19 mouse cellular contexts compared by ENCODE assay signal in the genomic region with DNA sequence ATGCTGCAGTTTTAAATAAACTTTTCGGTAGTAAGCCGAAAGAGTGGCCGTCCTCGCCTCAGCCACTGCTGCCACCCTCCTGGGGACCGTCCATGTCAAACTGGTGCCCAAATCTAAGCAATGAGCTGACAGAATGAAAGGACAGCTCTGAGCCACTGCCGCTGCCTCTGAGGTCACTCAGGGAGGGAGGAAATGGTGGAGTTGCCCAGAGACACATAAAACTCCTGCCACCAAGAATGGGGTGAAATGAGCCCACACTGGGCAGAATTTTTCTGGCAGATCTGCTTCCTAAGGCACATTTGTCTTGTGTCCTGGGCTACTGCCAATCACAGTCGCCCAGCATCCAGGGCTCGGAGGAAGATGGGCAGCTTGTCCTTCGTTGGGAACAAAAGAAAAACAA.
DNase-seq lines count a peak whose midpoint lies in the region; ATAC-seq lines count a peak whose summit lies in the region.
"Had no signal": no experiment of that assay in that cellular context is flagged by ENCODE, and none has a peak within 500 bp of the region (broad histone marks: within the 10 kb centered on the region; RNA-seq: fewer than 3 reads in every experiment).

No protein-coding gene starts in this region.

- no peak overlapping the region for H3K27ac ChIP-seq in hindbrain, embryonic 14.5 days
- H3K27ac ChIP-seq in hindbrain, embryonic 10.5 days, result no peak overlapping the region
- no peak overlapping the region for H3K27ac ChIP-seq in midbrain, embryonic 11.5 days (ENCODE audit: low read depth, low read length)
- H3K27ac ChIP-seq in midbrain, embryonic 10.5 days (replicated peaks), result no peak overlapping the region
- 0 out of 2 replicates have a peak overlapping the region, but pooled peaks have one; percentile 1 for H3K27ac ChIP-seq in midbrain, embryonic 16.5 days (ENCODE audit: low read length)
- H3K27ac ChIP-seq: heart, adult 2 months; limb, embryonic 10.5 days; liver, embryonic 12.5 days; midbrain, embryonic 12.5 days; stomach, postnatal 0 days had no signal

- H3K27me3 ChIP-seq in hindbrain, embryonic 14.5 days (ENCODE audit: control insufficient read depth, insufficient read depth, low read length), result no peaks in the 10 kb centered on the region
- 0 out of 2 replicates have a peak, but pooled peaks cover 8% of the 10 kb centered on the region for H3K27me3 ChIP-seq in hindbrain, embryonic 10.5 days (ENCODE audit: insufficient read depth, poor library complexity, severe bottlenecking)
- no peaks in the 10 kb centered on the region for H3K27me3 ChIP-seq in midbrain, embryonic 11.5 days (ENCODE audit: control insufficient read depth, insufficient read depth, low read length)
- 0 out of 2 replicates have a peak, but pooled peaks cover 5% of the 10 kb centered on the region for H3K27me3 ChIP-seq in midbrain, embryonic 10.5 days (ENCODE audit: low read depth, poor library complexity, severe bottlenecking)
- H3K27me3 ChIP-seq in midbrain, embryonic 16.5 days (ENCODE audit: control insufficient read depth, insufficient read depth, low read depth, low read length), result no peaks in the 10 kb centered on the region
- H3K27me3 ChIP-seq: liver, embryonic 12.5 days; midbrain, embryonic 12.5 days had no signal

- ATAC-seq in cerebellum, adult (ENCODE audit: insufficient number of reproducible peaks, low FRiP score, low TSS enrichment), result no peak
- ATAC-seq in hindbrain, embryonic 14.5 days (ENCODE audit: low FRiP score), result peak; percentile 31; the same call in 1 of the 2 replicates
- ATAC-seq in midbrain, embryonic 11.5 days (ENCODE audit: low FRiP score), result no peak
- ATAC-seq in midbrain, embryonic 16.5 days, result peak; percentile 43; the same call in 1 of the 2 replicates
- ATAC-seq: liver, embryonic 12.5 days had no signal

- peak; percentile 12 for DNase-seq in cerebellum, adult 11-12 months
- DNase-seq in hindbrain, embryonic 14.5 days (ENCODE audit: low spot score), result no peak
- no peak for DNase-seq in hindbrain, embryonic 10.5 days (ENCODE audit: low spot score)
- DNase-seq in midbrain, embryonic 11.5 days (ENCODE audit: low spot score, missing footprints), result peak; percentile 79
- no peak for DNase-seq in midbrain, embryonic 10.5 days (ENCODE audit: low spot score)
- DNase-seq in ovary, adult 18-20 months (ENCODE audit: low spot score), result no peak
- DNase-seq: adrenal gland, adult 2 months; heart, adult 2 months; kidney, adult 8-10 months; kidney, postnatal 4 days; lung, embryonic 14.5 days; right cerebral cortex, postnatal 14 days; thymus, postnatal 25 days had no signal

- H3K4me2 ChIP-seq in hindbrain, embryonic 14.5 days (replicated peaks), result no peak overlapping the region
- H3K4me2 ChIP-seq in midbrain, embryonic 11.5 days, result no peak overlapping the region
- no peak overlapping the region for H3K4me2 ChIP-seq in midbrain, embryonic 16.5 days (ENCODE audit: low read length)
- H3K4me2 ChIP-seq: liver, embryonic 12.5 days; lung, embryonic 14.5 days; midbrain, embryonic 12.5 days had no signal

- H3K4me3 ChIP-seq in hindbrain, embryonic 14.5 days (replicated peaks; ENCODE audit: low read length), result no peak overlapping the region
- no peak overlapping the region for H3K4me3 ChIP-seq in hindbrain, embryonic 10.5 days
- H3K4me3 ChIP-seq in midbrain, embryonic 11.5 days (ENCODE audit: low read depth, low read length), result no peak overlapping the region
- no peak overlapping the region for H3K4me3 ChIP-seq in midbrain, embryonic 10.5 days
- no peak overlapping the region for H3K4me3 ChIP-seq in midbrain, embryonic 16.5 days (ENCODE audit: low read depth, low read length)
- H3K4me3 ChIP-seq: heart, adult 2 months; limb, embryonic 10.5 days; liver, embryonic 12.5 days; midbrain, embryonic 12.5 days had no signal

- WGBS in hindbrain, embryonic 14.5 days, result 49% methylated on average over 9 of the region's 9 CpGs
- WGBS in hindbrain, embryonic 10.5 days, result 51% methylated on average over 9 of the region's 9 CpGs
- WGBS in midbrain, embryonic 11.5 days, result 67% methylated on average over 9 of the region's 9 CpGs
- 73% methylated on average over 9 of the region's 9 CpGs for WGBS in midbrain, embryonic 10.5 days
- WGBS in midbrain, embryonic 16.5 days, result 59% methylated on average over 9 of the region's 9 CpGs

- no peak overlapping the region for H3K9ac ChIP-seq in hindbrain, embryonic 14.5 days
- H3K9ac ChIP-seq in midbrain, embryonic 11.5 days (ENCODE audit: low read length), result no peak overlapping the region
- no peak overlapping the region for H3K9ac ChIP-seq in midbrain, embryonic 16.5 days (ENCODE audit: low read depth, low read length)
- H3K9ac ChIP-seq: liver, embryonic 12.5 days; lung, embryonic 14.5 days; midbrain, embryonic 12.5 days had no signal

- H3K36me3 ChIP-seq in hindbrain, embryonic 14.5 days (replicated peaks; ENCODE audit: control insufficient read depth, insufficient read depth), result no peaks in the 10 kb centered on the region
- H3K36me3 ChIP-seq in hindbrain, embryonic 10.5 days, result no peaks in the 10 kb centered on the region
- H3K36me3 ChIP-seq in midbrain, embryonic 11.5 days (ENCODE audit: control insufficient read depth, insufficient read depth, low read length), result no peaks in the 10 kb centered on the region
- H3K36me3 ChIP-seq in midbrain, embryonic 10.5 days, result no peaks in the 10 kb centered on the region
- H3K36me3 ChIP-seq in midbrain, embryonic 16.5 days (ENCODE audit: control insufficient read depth, insufficient read depth, low read length), result no peaks in the 10 kb centered on the region
- H3K36me3 ChIP-seq: limb, embryonic 10.5 days; liver, embryonic 12.5 days; midbrain, embryonic 12.5 days had no signal

- peaks cover 21% of the 10 kb centered on the region for H3K4me1 ChIP-seq in hindbrain, embryonic 14.5 days (replicated peaks; ENCODE audit: control insufficient read depth, insufficient read depth, low read length)
- peaks cover 42% of the 10 kb centered on the region for H3K4me1 ChIP-seq in hindbrain, embryonic 10.5 days (replicated peaks)
- H3K4me1 ChIP-seq in midbrain, embryonic 11.5 days (ENCODE audit: control insufficient read depth, insufficient read depth, low read length), result peaks cover 8% of the 10 kb centered on the region
- H3K4me1 ChIP-seq in midbrain, embryonic 10.5 days, result peaks cover 36% of the 10 kb centered on the region
- H3K4me1 ChIP-seq in midbrain, embryonic 16.5 days (ENCODE audit: control insufficient read depth, insufficient read depth, low read length), result peaks cover 13% of the 10 kb centered on the region; the same call in 1 of the 2 replicates
- H3K4me1 ChIP-seq: liver, embryonic 12.5 days had no signal

- no peaks in the 10 kb centered on the region for H3K9me3 ChIP-seq in hindbrain, embryonic 14.5 days (ENCODE audit: control insufficient read depth, low read length)
- no peaks in the 10 kb centered on the region for H3K9me3 ChIP-seq in hindbrain, embryonic 10.5 days
- H3K9me3 ChIP-seq in midbrain, embryonic 11.5 days (ENCODE audit: control insufficient read depth, low read length), result no peaks in the 10 kb centered on the region
- H3K9me3 ChIP-seq in midbrain, embryonic 10.5 days (replicated peaks), result no peaks in the 10 kb centered on the region
- H3K9me3 ChIP-seq in midbrain, embryonic 16.5 days (replicated peaks; ENCODE audit: control insufficient read depth, low read length, poor library complexity, severe bottlenecking), result no peaks in the 10 kb centered on the region
- H3K9me3 ChIP-seq: limb, embryonic 10.5 days; liver, embryonic 12.5 days; midbrain, embryonic 12.5 days had no signal

Comparison
In these comparisons a context has a peak if more than half of its experiments do, and no peak if none do; other contexts are left out.
1. DNase-seq: peak in cerebellum, adult 11-12 months (single experiment) and midbrain, embryonic 11.5 days (single experiment); none in hindbrain, embryonic 14.5 days (single experiment), hindbrain, embryonic 10.5 days (single experiment), midbrain, embryonic 10.5 days (single experiment) and ovary, adult 18-20 months (single experiment).
2. ATAC-seq: peak in hindbrain, embryonic 14.5 days (single experiment) and midbrain, embryonic 16.5 days (single experiment); none in cerebellum, adult (single experiment) and midbrain, embryonic 11.5 days (single experiment).